Mouse (Mus musculus): ENCODE data around the gene Fads1.

- TF ChIP-seq EP300 (IDR thresholded peaks at IDR 0.05), result no peak
- TF ChIP-seq CTCF (IDR thresholded peaks at IDR 0.05), result no peak
Measured at GRCm38 (mm10) chr19:10167112-10167511, 15.6 kb upstream of the Fads1 start.
